Mouse (Mus musculus) forelimb bud, embryonic 11.5 days (tissue): Measurements from ENCODE around the gene Iars2.

Experiments
- DNase-seq: peaks from one replicate; pipeline ENCODE4 v3.0.0-alpha.2; 2012; ENCODE audit warnings: low read depth, low spot score

Gene Iars2

GRCm38 (mm10) chr1:185328721-185329610 is at the start of gene Iars2:
Gene Iars2, minus strand, starts transcription at chr1:185329396.
- peak; percentile 84 for DNase-seq

- no peak for DNase-seq
Observed at GRCm38 (mm10) chr1:185377429-185377828, 48.2 kb upstream of the Iars2 start.

GRCm38 (mm10) chr1:185376390-185376789 is 47.2 kb upstream of the Iars2 start:
- DNase-seq, result no peak

- no peak for DNase-seq
Observed at GRCm38 (mm10) chr1:185369979-185370378, 40.8 kb upstream of the Iars2 start.

GRCm38 (mm10) chr1:185367383-185367782 is 38.2 kb upstream of the Iars2 start:
- no peak for DNase-seq

GRCm38 (mm10) chr1:185364183-185364540 is 35.0 kb upstream of the Iars2 start:
- DNase-seq, result no peak

- peak; percentile 77 for DNase-seq
Observed at GRCm38 (mm10) chr1:185363526-185364182, 34.5 kb upstream of the Iars2 start.

- DNase-seq, result peak; percentile 98
Observed at GRCm38 (mm10) chr1:185362677-185363520, 33.7 kb upstream of the Iars2 start, which contains the start of gene Eprs. Gene Eprs, plus strand, starts transcription at chr1:185363044.

- DNase-seq, result no peak
Observed at GRCm38 (mm10) chr1:185358211-185358610, 29.0 kb upstream of the Iars2 start.

- no peak for DNase-seq
Observed at GRCm38 (mm10) chr1:185356246-185356645, 27.1 kb upstream of the Iars2 start.

- no peak for DNase-seq
Observed at GRCm38 (mm10) chr1:185354731-185355130, 25.5 kb upstream of the Iars2 start.

- no peak for DNase-seq
Observed at GRCm38 (mm10) chr1:185353351-185353750, 24.2 kb upstream of the Iars2 start.

GRCm38 (mm10) chr1:185352151-185352550 is 23.0 kb upstream of the Iars2 start:
- DNase-seq, result no peak

- no peak for DNase-seq
Observed at GRCm38 (mm10) chr1:185350611-185351010, 21.4 kb upstream of the Iars2 start.

GRCm38 (mm10) chr1:185349741-185350140 is 20.5 kb upstream of the Iars2 start:
- DNase-seq, result no peak

GRCm38 (mm10) chr1:185346188-185346587 is 17.0 kb upstream of the Iars2 start:
- DNase-seq, result no peak

- no peak for DNase-seq
Observed at GRCm38 (mm10) chr1:185343422-185343821, 14.2 kb upstream of the Iars2 start.

- no peak for DNase-seq
Observed at GRCm38 (mm10) chr1:185342441-185342840, 13.2 kb upstream of the Iars2 start.

- no peak for DNase-seq
Observed at GRCm38 (mm10) chr1:185336535-185336934, 7.3 kb upstream of the Iars2 start.

GRCm38 (mm10) chr1:185335231-185335765 is 6.1 kb upstream of the Iars2 start:
- DNase-seq, result no peak

- DNase-seq, result no peak
Observed at GRCm38 (mm10) chr1:185334136-185334535, 4.9 kb upstream of the Iars2 start.

- no peak for DNase-seq
Observed at GRCm38 (mm10) chr1:185333651-185334050, 4.5 kb upstream of the Iars2 start.
